Mouse (Mus musculus): ENCODE measurements around the gene Gabrg3. TPM values are rescaled to one million over a fixed set of nuclear protein-coding genes. Genes with fewer than 3 reads are reported as not detected.
"Not testable (repeated sequence)": the region's sequence is repeated elsewhere in the genome, so short reads cannot be mapped to it uniquely, and the experiment has no call there.

The Gabrg3 gene
- polyA plus RNA-seq, 1 experiment from 2014 or later, result 0.46 TPM

DNA sequence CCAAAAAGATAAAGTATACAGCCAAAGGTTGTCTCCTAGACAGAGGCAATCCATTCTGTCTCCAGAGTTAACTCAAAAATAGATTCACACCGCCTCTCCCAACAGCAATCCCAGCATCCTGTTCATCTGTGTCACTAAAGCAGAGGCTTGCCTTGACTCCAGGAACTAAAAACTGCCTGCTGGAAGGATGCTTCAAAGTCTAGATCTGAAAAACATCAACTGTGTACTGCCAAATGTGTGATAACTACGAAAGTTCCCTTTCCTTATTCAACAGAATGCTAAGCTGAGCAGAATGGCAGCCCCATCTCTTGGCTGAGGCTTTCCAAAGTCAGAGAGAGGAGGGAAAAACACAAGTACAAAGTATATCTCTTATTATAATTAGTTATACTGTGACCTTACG, 90.3 kb downstream of the Gabrg3 start:
- 73% methylated on average over 3 of the region's 3 CpGs for WGBS
- Histone ChIP-seq H3K36me3 (no peaks in the 10 kb centered on the region), H3K9me3 (no peaks in the 10 kb centered on the region), H3K4me1 (no peaks in the 10 kb centered on the region), H3K27ac (no peak overlapping the region), H3K9ac (no peak overlapping the region), H3K27me3 (no peaks in the 10 kb centered on the region), H3K4me3 (no peak overlapping the region), H3K4me2 (replicated peaks) (no peak overlapping the region)
- no peak for ATAC-seq (ENCODE audit: insufficient number of reproducible peaks, insufficient read depth, low FRiP score, low TSS enrichment)

GRCm38 (mm10) chr7:57294127-57294526, 92.9 kb downstream of the Gabrg3 start:
- Histone ChIP-seq H3K9me3 (no peaks in the 10 kb centered on the region), H3K4me1 (no peaks in the 10 kb centered on the region), H3K27me3 (no peaks in the 10 kb centered on the region), H3K4me2 (replicated peaks) (no peak overlapping the region), H3K27ac (no peak overlapping the region), H3K4me3 (no peak overlapping the region), H3K36me3 (no peaks in the 10 kb centered on the region), H3K9ac (no peak overlapping the region)
- no peak for ATAC-seq (ENCODE audit: insufficient number of reproducible peaks, insufficient read depth, low FRiP score, low TSS enrichment)
- WGBS, result 81% methylated on average over 1 of the region's 1 CpGs

- H3K36me3 ChIP-seq, result no peaks in the 10 kb centered on the region
- 83% methylated on average over 6 of the region's 6 CpGs for WGBS
- H3K4me3 ChIP-seq, result no peak overlapping the region
- H3K27me3 ChIP-seq, result no peaks in the 10 kb centered on the region
- no peak overlapping the region for H3K9ac ChIP-seq
- H3K4me1 ChIP-seq, result no peaks in the 10 kb centered on the region
- no peak for ATAC-seq (ENCODE audit: insufficient number of reproducible peaks, insufficient read depth, low FRiP score, low TSS enrichment)
- no peaks in the 10 kb centered on the region for H3K9me3 ChIP-seq
- H3K27ac ChIP-seq, result no peak overlapping the region
- no peak overlapping the region for H3K4me2 ChIP-seq (replicated peaks)
Measured at GRCm38 (mm10) chr7:57293564-57293963, 93.4 kb downstream of the Gabrg3 start.

GRCm38 (mm10) chr7:57283186-57283585, 103.8 kb downstream of the Gabrg3 start:
- Histone ChIP-seq H3K4me2 (replicated peaks) (no peak overlapping the region), H3K9me3 (no peaks in the 10 kb centered on the region), H3K4me1 (no peaks in the 10 kb centered on the region), H3K27ac (no peak overlapping the region), H3K36me3 (no peaks in the 10 kb centered on the region), H3K4me3 (no peak overlapping the region), H3K27me3 (no peaks in the 10 kb centered on the region), H3K9ac (no peak overlapping the region)
- ATAC-seq (ENCODE audit: insufficient number of reproducible peaks, insufficient read depth, low FRiP score, low TSS enrichment), result no peak
- 88% methylated on average over 6 of the region's 6 CpGs for WGBS

DNA sequence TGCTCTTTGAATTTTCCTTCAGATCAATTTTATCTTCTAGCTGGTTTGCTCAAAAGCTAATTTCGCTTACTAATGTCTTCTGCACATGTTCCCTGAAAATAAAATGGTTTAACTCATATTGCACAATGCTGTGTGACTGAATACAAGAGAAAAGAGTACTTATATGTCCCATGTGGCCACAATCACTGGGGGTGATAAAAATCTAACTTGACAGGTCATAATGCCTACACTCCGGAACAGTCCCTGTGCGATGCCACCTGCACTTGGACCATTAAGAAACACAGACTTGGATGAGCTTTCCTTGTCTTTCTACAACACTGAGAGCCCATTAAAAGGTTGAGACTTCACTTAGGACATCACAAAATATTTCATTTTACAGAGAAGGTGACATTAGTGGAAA, 108.1 kb downstream of the Gabrg3 start:
- Histone ChIP-seq H3K4me2 (replicated peaks) (no peak overlapping the region), H3K4me3 (no peak overlapping the region), H3K27me3 (no peaks in the 10 kb centered on the region), H3K9ac (no peak overlapping the region), H3K36me3 (no peaks in the 10 kb centered on the region), H3K9me3 (no peaks in the 10 kb centered on the region), H3K4me1 (no peaks in the 10 kb centered on the region), H3K27ac (no peak overlapping the region)
- no peak for ATAC-seq (ENCODE audit: insufficient number of reproducible peaks, insufficient read depth, low FRiP score, low TSS enrichment)
- WGBS, result 74% methylated on average over 3 of the region's 3 CpGs

- Histone ChIP-seq H3K9ac (no peak overlapping the region), H3K9me3 (no peaks in the 10 kb centered on the region), H3K4me2 (replicated peaks) (no peak overlapping the region), H3K4me3 (no peak overlapping the region), H3K27me3 (no peaks in the 10 kb centered on the region), H3K27ac (no peak overlapping the region), H3K4me1 (no peaks in the 10 kb centered on the region), H3K36me3 (no peaks in the 10 kb centered on the region)
- WGBS, result 74% methylated on average over 1 of the region's 1 CpGs
- no peak for ATAC-seq (ENCODE audit: insufficient number of reproducible peaks, insufficient read depth, low FRiP score, low TSS enrichment)
Measured at GRCm38 (mm10) chr7:57260201-57260600, 126.8 kb downstream of the Gabrg3 start.

DNA sequence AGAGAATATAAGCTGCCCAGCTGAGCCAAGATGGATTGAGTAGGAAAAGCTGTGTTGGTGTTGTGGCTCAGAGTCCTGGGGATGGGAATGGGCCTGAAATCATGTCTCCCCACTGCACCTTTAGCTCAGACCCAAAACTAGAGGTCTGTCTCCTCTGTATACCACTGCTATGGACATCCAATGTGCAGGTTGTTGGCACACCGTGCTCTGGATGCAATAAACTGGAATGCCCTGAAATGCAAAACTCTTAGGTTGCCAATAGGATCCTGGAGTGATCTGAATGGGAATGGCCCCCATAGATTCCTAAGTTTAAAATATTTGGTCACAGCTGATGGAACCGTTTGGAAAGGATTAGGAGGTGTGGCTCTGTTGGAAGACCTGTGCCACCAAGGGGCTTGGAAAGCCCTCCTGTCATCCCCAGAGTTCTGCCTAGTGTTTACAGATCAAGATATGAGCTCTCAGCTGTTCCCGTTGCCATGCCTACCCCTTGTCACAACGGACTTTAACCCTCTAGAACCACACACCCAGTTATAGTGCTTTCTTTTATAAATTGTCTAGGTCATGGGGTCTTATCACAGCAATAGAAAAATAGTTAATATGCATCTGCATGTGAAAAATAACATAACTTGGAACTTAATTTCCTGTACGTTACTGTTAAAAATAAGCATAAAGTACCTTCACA, 128.0 kb downstream of the Gabrg3 start:
- Histone ChIP-seq H3K27ac (no peak overlapping the region), H3K27me3 (no peaks in the 10 kb centered on the region), H3K36me3 (no peaks in the 10 kb centered on the region), H3K9me3 (no peaks in the 10 kb centered on the region), H3K4me2 (replicated peaks) (no peak overlapping the region), H3K4me3 (no peak overlapping the region), H3K4me1 (no peaks in the 10 kb centered on the region), H3K9ac (no peak overlapping the region)
- ATAC-seq (ENCODE audit: insufficient number of reproducible peaks, insufficient read depth, low FRiP score, low TSS enrichment), result no peak
- 81% methylated on average over 5 of the region's 5 CpGs for WGBS

DNA sequence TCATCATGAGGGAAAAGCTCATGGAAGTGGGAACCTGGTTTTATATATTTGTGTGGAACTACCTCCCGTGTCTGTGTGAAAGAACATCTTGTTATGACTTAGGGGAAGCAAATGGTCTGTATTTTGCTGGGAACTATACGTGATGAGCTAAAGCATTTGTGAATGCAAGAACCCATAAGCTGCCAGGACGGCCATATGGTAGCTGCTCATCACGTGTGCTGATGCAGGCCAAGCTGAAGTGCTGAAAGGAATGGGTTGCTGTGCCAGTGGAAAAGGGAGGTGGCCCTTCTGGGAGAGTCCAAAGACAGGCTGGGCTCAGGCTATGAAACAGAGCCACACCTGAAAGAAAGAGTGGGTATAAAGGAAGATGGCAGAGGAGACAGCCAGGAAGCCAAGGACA, 143.0 kb downstream of the Gabrg3 start:
- no peak for ATAC-seq (ENCODE audit: insufficient number of reproducible peaks, insufficient read depth, low FRiP score, low TSS enrichment)
- 80% methylated on average over 4 of the region's 4 CpGs for WGBS
- H3K4me1 ChIP-seq, result no peaks in the 10 kb centered on the region
- no peak overlapping the region for H3K27ac ChIP-seq
- no peak overlapping the region for H3K4me2 ChIP-seq (replicated peaks)
- H3K9ac ChIP-seq, result no peak overlapping the region
- no peak overlapping the region for H3K4me3 ChIP-seq
- no peaks in the 10 kb centered on the region for H3K9me3 ChIP-seq
- no peaks in the 10 kb centered on the region for H3K27me3 ChIP-seq
- no peaks in the 10 kb centered on the region for H3K36me3 ChIP-seq

DNA sequence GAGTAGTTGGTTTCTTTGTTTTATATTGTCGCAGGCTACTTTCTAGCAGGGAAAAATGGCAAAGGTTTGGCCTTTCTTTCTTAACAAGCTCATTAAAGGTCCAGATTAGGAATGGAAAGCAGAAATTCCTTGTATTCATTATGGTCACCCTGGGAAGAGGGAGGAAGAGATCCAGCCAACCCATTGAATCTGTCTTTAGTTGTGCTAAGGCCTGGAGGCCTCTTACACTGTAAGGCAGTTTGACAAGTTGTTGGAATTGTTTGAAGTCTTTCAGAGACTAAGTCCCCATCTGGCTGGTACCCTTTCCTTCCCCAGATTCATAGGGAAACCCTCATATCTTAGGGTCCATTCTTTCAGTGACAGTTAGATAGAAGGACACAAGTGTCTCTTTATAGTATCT, 172.9 kb downstream of the Gabrg3 start:
- H3K9ac ChIP-seq, result no peak overlapping the region
- H3K4me2 ChIP-seq (replicated peaks), result no peak overlapping the region
- H3K36me3 ChIP-seq, result no peaks in the 10 kb centered on the region
- H3K9me3 ChIP-seq, result no peaks in the 10 kb centered on the region
- H3K4me1 ChIP-seq, result no peaks in the 10 kb centered on the region
- H3K27ac ChIP-seq, result no peak overlapping the region
- H3K4me3 ChIP-seq, result no peak overlapping the region
- no peaks in the 10 kb centered on the region for H3K27me3 ChIP-seq
- ATAC-seq (ENCODE audit: insufficient number of reproducible peaks, insufficient read depth, low FRiP score, low TSS enrichment), result no peak
- WGBS, result 81% methylated on average over 1 of the region's 1 CpGs

- ATAC-seq (ENCODE audit: insufficient number of reproducible peaks, insufficient read depth, low FRiP score, low TSS enrichment), result no peak
- Histone ChIP-seq H3K9me3 (no peaks in the 10 kb centered on the region), H3K27ac (no peak overlapping the region), H3K9ac (no peak overlapping the region), H3K4me1 (no peaks in the 10 kb centered on the region), H3K36me3 (no peaks in the 10 kb centered on the region), H3K27me3 (no peaks in the 10 kb centered on the region), H3K4me3 (no peak overlapping the region), H3K4me2 (replicated peaks) (no peak overlapping the region)
- 79% methylated on average over 1 of the region's 1 CpGs for WGBS
Measured at GRCm38 (mm10) chr7:57186015-57186414, 201.0 kb downstream of the Gabrg3 start.

- H3K9ac ChIP-seq; H3K36me3 ChIP-seq; H3K27ac ChIP-seq; H3K4me2 ChIP-seq (replicated peaks); H3K4me1 ChIP-seq; ATAC-seq (ENCODE audit: insufficient number of reproducible peaks, insufficient read depth, low FRiP score, low TSS enrichment); H3K27me3 ChIP-seq; H3K4me3 ChIP-seq; H3K9me3 ChIP-seq: not testable (repeated sequence)
- WGBS, result 47% methylated on average over 2 of the region's 2 CpGs
Measured at GRCm38 (mm10) chr7:57175891-57176545, 211.0 kb downstream of the Gabrg3 start.

DNA sequence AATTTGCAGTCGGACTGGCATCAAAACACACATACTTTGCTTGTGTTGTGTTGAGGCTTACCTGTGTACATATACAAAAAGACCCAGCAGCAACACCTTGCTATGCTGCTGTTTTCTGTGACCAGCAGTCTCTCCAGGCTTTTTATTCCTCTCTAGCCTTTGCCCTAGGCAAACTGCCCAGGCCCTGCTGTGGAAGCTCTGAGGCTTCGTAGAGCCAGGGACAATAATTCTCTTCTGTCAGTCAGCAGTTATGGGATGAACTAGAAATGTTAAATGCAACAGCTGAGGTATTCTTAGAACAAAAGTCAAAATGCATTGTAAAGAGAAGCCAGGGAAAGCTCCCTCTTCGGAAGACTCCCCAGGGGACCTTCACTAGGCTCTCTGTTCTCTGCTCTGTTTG, 220.1 kb downstream of the Gabrg3 start:
- H3K27me3 ChIP-seq, result no peaks in the 10 kb centered on the region
- no peaks in the 10 kb centered on the region for H3K4me1 ChIP-seq
- H3K9ac ChIP-seq, result no peak overlapping the region
- WGBS, result 60% methylated on average over 3 of the region's 3 CpGs
- H3K27ac ChIP-seq, result no peak overlapping the region
- no peak overlapping the region for H3K4me2 ChIP-seq (replicated peaks)
- H3K36me3 ChIP-seq, result no peaks in the 10 kb centered on the region
- H3K4me3 ChIP-seq, result no peak overlapping the region
- no peaks in the 10 kb centered on the region for H3K9me3 ChIP-seq
- ATAC-seq (ENCODE audit: insufficient number of reproducible peaks, insufficient read depth, low FRiP score, low TSS enrichment), result no peak

Measured in embryonic facial prominence, embryonic 12.5 days (tissue).